ENCODE assay signal across 8 mouse cellular contexts in the genomic region with DNA sequence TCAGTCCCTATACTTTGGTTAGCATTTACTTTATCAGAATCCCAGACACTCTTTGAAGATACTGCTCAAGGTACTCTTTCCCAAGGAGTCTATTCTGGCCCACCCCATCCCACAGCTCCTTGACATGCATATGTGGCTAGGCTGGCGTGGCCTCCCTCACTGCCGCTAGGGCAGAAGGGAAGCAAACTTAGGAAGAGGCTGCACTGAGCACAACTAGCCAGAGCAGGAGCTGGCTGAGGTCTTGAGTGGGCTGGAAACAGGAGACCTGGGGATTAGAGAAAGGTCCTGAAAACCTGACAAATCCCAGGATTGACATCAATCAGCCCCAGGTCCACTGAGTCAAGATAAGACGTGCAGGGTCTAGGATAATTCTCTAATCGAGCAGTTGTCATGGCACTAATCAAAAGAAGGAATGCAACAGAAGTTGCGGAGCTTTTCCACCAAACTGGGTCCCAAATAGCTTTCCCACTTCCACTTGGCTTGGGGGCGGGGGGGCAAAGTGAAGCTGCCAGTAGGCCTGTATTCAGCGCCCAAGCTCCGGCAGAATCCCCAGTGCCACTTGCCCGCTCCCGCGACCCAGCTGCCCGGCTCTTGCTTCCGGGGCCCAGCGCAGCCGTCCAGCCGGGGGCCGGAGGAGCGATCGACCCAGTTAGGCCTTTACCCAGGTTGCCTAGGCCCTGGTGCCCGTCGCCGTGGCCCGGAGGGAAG. TPM values are rescaled to one million over a fixed set of nuclear protein-coding genes. Genes with fewer than 3 reads are reported as not detected.
DNase-seq lines count a peak whose midpoint lies in the region; ATAC-seq lines count a peak whose summit lies in the region.

No protein-coding gene starts in this region.

- ATAC-seq in embryonic facial prominence, embryonic 13.5 days (ENCODE audit: insufficient number of reproducible peaks, insufficient read depth, low FRiP score, low TSS enrichment, low read depth) = no peak; the same call in 1 of the 2 replicates
- ATAC-seq in hindbrain, embryonic 12.5 days (ENCODE audit: low FRiP score) = no peak
- ATAC-seq in liver, embryonic 13.5 days (ENCODE audit: low read depth) = no peak
- peak; percentile 43 for ATAC-seq in neural tube, embryonic 12.5 days (ENCODE audit: low FRiP score, low read depth)

- peak overlapping the region; percentile 84 for H3K27ac ChIP-seq in embryonic facial prominence, embryonic 13.5 days
- no peak overlapping the region for H3K27ac ChIP-seq in hindbrain, embryonic 12.5 days
- peak overlapping the region; percentile 88 for H3K27ac ChIP-seq in liver, embryonic 13.5 days
- no peak overlapping the region for H3K27ac ChIP-seq in neural tube, embryonic 12.5 days

- H3K4me3 ChIP-seq in embryonic facial prominence, embryonic 13.5 days = peak overlapping the region; percentile 56
- H3K4me3 ChIP-seq in hindbrain, embryonic 12.5 days = peak overlapping the region; percentile 39
- peak overlapping the region; percentile 70 for H3K4me3 ChIP-seq in liver, embryonic 13.5 days (replicated peaks)
- H3K4me3 ChIP-seq in neural tube, embryonic 12.5 days = peak overlapping the region; percentile 42

- H3K9me3 ChIP-seq in embryonic facial prominence, embryonic 13.5 days = no peaks in the 10 kb centered on the region
- no peaks in the 10 kb centered on the region for H3K9me3 ChIP-seq in hindbrain, embryonic 12.5 days (replicated peaks)
- H3K9me3 ChIP-seq in liver, embryonic 13.5 days (replicated peaks) = peaks cover 4% of the 10 kb centered on the region; the same call in 1 of the 2 replicates
- H3K9me3 ChIP-seq in neural tube, embryonic 12.5 days = no peaks in the 10 kb centered on the region

- H3K36me3 ChIP-seq in embryonic facial prominence, embryonic 13.5 days = peaks cover 7% of the 10 kb centered on the region
- H3K36me3 ChIP-seq in hindbrain, embryonic 12.5 days = no peaks in the 10 kb centered on the region
- H3K36me3 ChIP-seq in liver, embryonic 13.5 days = no peaks in the 10 kb centered on the region
- H3K36me3 ChIP-seq in neural tube, embryonic 12.5 days = no peaks in the 10 kb centered on the region

- 8% methylated on average over 19 of the region's 23 CpGs for WGBS in embryonic facial prominence, embryonic 13.5 days
- WGBS in hindbrain, embryonic 12.5 days = 11% methylated on average over 22 of the region's 23 CpGs
- 13% methylated on average over 23 of the region's 23 CpGs for WGBS in liver, embryonic 13.5 days (ENCODE audit: insufficient replicate concordance)
- 10% methylated on average over 23 of the region's 23 CpGs for WGBS in neural tube, embryonic 12.5 days

- peak; percentile 49 for DNase-seq in thymus, postnatal 4 days
- DNase-seq in thymus, postnatal 25 days = no peak
- DNase-seq in liver, embryonic 13.5 days = no peak
- no peak for DNase-seq in B cell, adult 2 months
- DNase-seq in right cerebral cortex, postnatal 14 days = no peak

- peak overlapping the region; percentile 93 for H3K9ac ChIP-seq in embryonic facial prominence, embryonic 13.5 days
- peak overlapping the region; percentile 73 for H3K9ac ChIP-seq in hindbrain, embryonic 12.5 days
- peak overlapping the region; percentile 89 for H3K9ac ChIP-seq in liver, embryonic 13.5 days
- peak overlapping the region; percentile 68 for H3K9ac ChIP-seq in neural tube, embryonic 12.5 days

- H3K4me1 ChIP-seq in embryonic facial prominence, embryonic 13.5 days = peaks cover 15% of the 10 kb centered on the region
- H3K4me1 ChIP-seq in hindbrain, embryonic 12.5 days = peaks cover 12% of the 10 kb centered on the region
- H3K4me1 ChIP-seq in liver, embryonic 13.5 days (replicated peaks) = peaks cover 25% of the 10 kb centered on the region
- H3K4me1 ChIP-seq in neural tube, embryonic 12.5 days = peaks cover 10% of the 10 kb centered on the region; the same call in 1 of the 2 replicates

- H3K27me3 ChIP-seq in embryonic facial prominence, embryonic 13.5 days = no peaks in the 10 kb centered on the region
- no peaks in the 10 kb centered on the region for H3K27me3 ChIP-seq in hindbrain, embryonic 12.5 days
- H3K27me3 ChIP-seq in liver, embryonic 13.5 days = no peaks in the 10 kb centered on the region; the same call in 1 of the 2 replicates
- H3K27me3 ChIP-seq in neural tube, embryonic 12.5 days (replicated peaks) = no peaks in the 10 kb centered on the region; the same call in 1 of the 2 replicates

- H3K4me2 ChIP-seq in embryonic facial prominence, embryonic 13.5 days = peak overlapping the region; percentile 87
- H3K4me2 ChIP-seq in hindbrain, embryonic 12.5 days (replicated peaks) = peak overlapping the region; percentile 68
- H3K4me2 ChIP-seq in liver, embryonic 13.5 days = peak overlapping the region; percentile 95
- H3K4me2 ChIP-seq in neural tube, embryonic 12.5 days (replicated peaks) = peak overlapping the region; percentile 75

RNA-seq across cellular contexts. Expression of a gene that starts 0.9 kb away (rescaled TPM):
- 8.2 and 9.8 TPM in 2 replicates for polyA plus RNA-seq in embryonic facial prominence, embryonic 13.5 days (2015; fragmentation: Nextera tagmentation; extraction: Ambion mirVana)
- 5.1 and 5.6 TPM in 2 replicates for polyA plus RNA-seq in hindbrain, embryonic 12.5 days (2016; fragmentation: Nextera tagmentation; extraction: Ambion mirVana)
- 3.2 and 3.8 TPM in 2 replicates for polyA plus RNA-seq in liver, embryonic 13.5 days (2015; fragmentation: Nextera tagmentation; extraction: Ambion mirVana)
- polyA plus RNA-seq in neural tube, embryonic 12.5 days (2016; fragmentation: Nextera tagmentation; extraction: Ambion mirVana) = 3.7 and 3.8 TPM in 2 replicates

RNA-seq across cellular contexts. Expression of a gene that starts 16.2 kb away (rescaled TPM):
- 0.37 TPM in 1 of 2 replicates, not detected in the other for polyA plus RNA-seq in embryonic facial prominence, embryonic 13.5 days (2015; fragmentation: Nextera tagmentation; extraction: Ambion mirVana)
- polyA plus RNA-seq in hindbrain, embryonic 12.5 days (2016; fragmentation: Nextera tagmentation; extraction: Ambion mirVana) = 0.15 TPM in 1 of 2 replicates, not detected in the other
- polyA plus RNA-seq in liver, embryonic 13.5 days (2015; fragmentation: Nextera tagmentation; extraction: Ambion mirVana) = 0.06 and 0.24 TPM in 2 replicates
- polyA plus RNA-seq in neural tube, embryonic 12.5 days (2016; fragmentation: Nextera tagmentation; extraction: Ambion mirVana) = 0.09 and 0.14 TPM in 2 replicates

RNA-seq across cellular contexts. Expression of a gene that starts 20.9 kb away (rescaled TPM):
- polyA plus RNA-seq in embryonic facial prominence, embryonic 13.5 days (2015; fragmentation: Nextera tagmentation; extraction: Ambion mirVana) = 6.1 and 6.5 TPM in 2 replicates
- polyA plus RNA-seq in hindbrain, embryonic 12.5 days (2016; fragmentation: Nextera tagmentation; extraction: Ambion mirVana) = 12.9 and 13.5 TPM in 2 replicates
- polyA plus RNA-seq in liver, embryonic 13.5 days (2015; fragmentation: Nextera tagmentation; extraction: Ambion mirVana) = 11.1 and 13.0 TPM in 2 replicates
- polyA plus RNA-seq in neural tube, embryonic 12.5 days (2016; fragmentation: Nextera tagmentation; extraction: Ambion mirVana) = 12.2 and 13.8 TPM in 2 replicates

RNA-seq across cellular contexts. Expression of a gene that starts 27.0 kb away (rescaled TPM):
- not detected in 2 replicates for polyA plus RNA-seq in embryonic facial prominence, embryonic 13.5 days (2015; fragmentation: Nextera tagmentation; extraction: Ambion mirVana)
- not detected in 2 replicates for polyA plus RNA-seq in hindbrain, embryonic 12.5 days (2016; fragmentation: Nextera tagmentation; extraction: Ambion mirVana)
- polyA plus RNA-seq in liver, embryonic 13.5 days (2015; fragmentation: Nextera tagmentation; extraction: Ambion mirVana) = not detected in 2 replicates
- polyA plus RNA-seq in neural tube, embryonic 12.5 days (2016; fragmentation: Nextera tagmentation; extraction: Ambion mirVana) = not detected in 2 replicates

RNA-seq across cellular contexts. Expression of a gene that starts 33.6 kb away (rescaled TPM):
- polyA plus RNA-seq in embryonic facial prominence, embryonic 13.5 days (2015; fragmentation: Nextera tagmentation; extraction: Ambion mirVana) = 17.3 and 19.5 TPM in 2 replicates
- 26.2 and 30.5 TPM in 2 replicates for polyA plus RNA-seq in hindbrain, embryonic 12.5 days (2016; fragmentation: Nextera tagmentation; extraction: Ambion mirVana)
- polyA plus RNA-seq in liver, embryonic 13.5 days (2015; fragmentation: Nextera tagmentation; extraction: Ambion mirVana) = 5.7 and 7.2 TPM in 2 replicates
- polyA plus RNA-seq in neural tube, embryonic 12.5 days (2016; fragmentation: Nextera tagmentation; extraction: Ambion mirVana) = 22.1 and 25.5 TPM in 2 replicates

Comparison
In these comparisons a context has a peak if more than half of its experiments do, and no peak if none do; other contexts are left out.
1. H3K27ac ChIP-seq: peak in embryonic facial prominence, embryonic 13.5 days (single experiment) and liver, embryonic 13.5 days (single experiment); none in hindbrain, embryonic 12.5 days (single experiment) and neural tube, embryonic 12.5 days (single experiment).
2. Peak in every context shown above with its lines, with median percentiles within 50 percentile points of each other: H3K4me2 ChIP-seq, H3K4me3 ChIP-seq and H3K9ac ChIP-seq.